Mouse (Mus musculus) lung, postnatal 4 days (tissue): Measurements from ENCODE around the gene Ramac.
A peak's percentile ranks its signal among the peaks of the same experiment; 100 is the strongest.

Source experiments
- DNase-seq, 2 experiments: peaks; one replicate each; pipeline ENCODE4 v3.0.0; 2021

The Ramac gene

GRCm38 (mm10) chr7:81788536-81788935 is 25.8 kb downstream of the Ramac start:
- peak in 1 of 2 experiments; percentile 15 for DNase-seq

- peak; percentile 86 to 89 for DNase-seq
These were observed 26.5 kb downstream of the Ramac start, which contains the start of gene 3110040N11Rik for GRCm38 (mm10) chr7:81789095-81789757. Gene 3110040N11Rik (minus strand): TSS chr7:81789478.

GRCm38 (mm10) chr7:81806067-81806466 is 43.3 kb downstream of the Ramac start:
- DNase-seq = no peak
